Mouse (Mus musculus) adrenal gland, adult 2 months (tissue): ENCODE data around the gene Ilkap. TPM values are rescaled to one million over a fixed set of nuclear protein-coding genes. Genes with fewer than 3 reads are reported as not detected.

Experiments used
- DNase-seq: peaks from one replicate; pipeline ENCODE4 v3.0.0; 2021
- long read RNA-seq: library from polyadenylated mRNA; stranded (forward); transcript quantifications from one replicate; pipeline ENCODE4 v2.0.0, GENCODE M21; 2021
- polyA plus RNA-seq: library from polyadenylated mRNA; depleted of rRNA; stranded (reverse); fragments of >200 nt; gene quantifications from 2 replicates; pipeline ENCODE4 v1.2.3, GENCODE M21; 2012; rRNA removed
- total RNA-seq, 2 experiments: library from RNA; stranded (reverse); gene quantifications; 2 replicates each; pipeline ENCODE4 v1.2.3; 2021

Ilkap gene
- 10 to 100 TPM; 88.8 to 94.7 TPM for total RNA-seq
- 121 and 122 TPM in 2 replicates for polyA plus RNA-seq
- long read RNA-seq, transcript Ilkap-201 (12 exons, 1,368 nt), result major isoform, 55 of 78 reads
- long read RNA-seq, partial matches to known transcripts, result 1 of 78 reads
- long read RNA-seq, other reads (novel, unspliced or antisense), result 21 of 78 reads

DNA sequence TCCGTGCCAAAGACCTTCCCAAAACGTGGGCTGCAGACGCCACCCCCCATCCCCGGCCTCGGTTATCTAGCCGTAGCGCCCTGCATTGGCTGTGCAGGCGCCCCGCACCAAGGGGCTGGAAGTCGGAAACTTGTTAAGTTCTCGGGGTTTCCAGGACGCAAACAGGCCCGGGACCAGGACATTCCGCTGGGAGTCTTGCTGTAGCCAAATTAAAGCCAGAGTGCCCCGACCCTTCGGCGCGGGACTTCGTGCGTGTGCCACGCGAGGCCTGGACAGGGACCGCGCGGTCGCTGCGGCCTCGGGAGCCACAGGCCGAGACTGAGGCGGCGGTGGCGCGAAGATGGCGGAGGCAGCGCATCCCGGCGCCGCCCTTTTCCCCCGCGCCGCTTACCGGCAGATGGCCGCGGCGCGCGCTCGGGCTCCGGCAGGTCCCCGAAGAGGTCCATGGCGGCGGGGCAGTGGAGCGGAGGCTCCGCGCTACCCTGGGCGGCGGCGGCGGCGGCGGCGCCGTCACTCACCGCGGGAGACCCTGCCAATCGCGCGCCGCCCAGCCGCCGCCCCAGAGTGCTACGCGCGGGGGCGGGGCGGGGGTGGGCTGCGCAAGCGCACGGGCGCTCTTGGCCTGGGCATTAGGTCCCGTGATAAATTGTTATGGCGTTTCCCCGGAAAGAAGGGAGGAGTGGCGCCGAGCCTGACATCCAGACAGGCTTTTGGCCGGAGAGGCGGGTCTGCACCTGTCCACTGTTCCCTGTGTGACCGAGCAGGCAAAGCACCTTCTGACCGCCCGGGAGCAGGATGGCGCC is at the start of gene Ilkap:
Ilkap (minus strand) TSS at position 556 of the 803 bp plus-strand sequence.
- peak; percentile 90 for DNase-seq

DNA sequence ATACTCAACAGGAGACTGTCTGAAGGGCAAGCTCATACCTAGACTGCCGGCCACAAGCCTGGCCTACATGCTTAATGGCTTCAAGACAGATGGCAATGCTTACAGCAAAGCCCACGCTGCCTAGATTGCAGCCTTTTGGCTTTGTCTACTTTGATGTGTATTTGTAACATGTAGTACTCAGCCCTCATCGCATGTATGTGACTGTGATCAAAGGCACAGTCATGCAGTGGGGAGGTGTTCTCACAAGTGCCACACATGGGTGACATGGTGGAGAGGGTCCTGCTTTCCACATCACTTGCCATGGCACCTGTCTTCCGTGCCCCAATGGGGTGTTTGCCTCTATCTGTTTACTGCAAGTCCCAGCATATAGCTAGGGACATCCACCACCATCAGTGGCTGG is 47.9 kb upstream of the Ilkap start:
- no peak for DNase-seq

DNA sequence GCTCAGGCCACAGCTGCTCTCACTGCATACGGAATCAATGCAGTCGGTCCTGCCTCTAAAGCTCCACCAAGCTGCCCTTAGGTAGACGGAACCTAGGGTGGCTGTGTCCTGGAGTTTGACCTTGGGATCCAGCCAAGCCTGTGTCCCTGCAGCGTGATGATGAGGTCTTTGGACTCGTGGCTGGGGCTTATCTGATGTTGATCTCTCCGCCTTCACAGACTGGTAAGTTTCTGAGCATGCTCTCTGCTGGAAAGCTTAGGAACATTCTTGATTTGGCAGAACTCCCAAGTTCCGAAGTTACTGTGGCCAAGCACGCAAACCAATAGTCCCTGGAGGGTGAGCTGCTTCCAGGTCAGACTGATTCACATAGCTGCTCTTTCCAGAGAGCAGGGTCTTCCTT is 47.4 kb upstream of the Ilkap start:
- DNase-seq, result peak; percentile 95

DNA sequence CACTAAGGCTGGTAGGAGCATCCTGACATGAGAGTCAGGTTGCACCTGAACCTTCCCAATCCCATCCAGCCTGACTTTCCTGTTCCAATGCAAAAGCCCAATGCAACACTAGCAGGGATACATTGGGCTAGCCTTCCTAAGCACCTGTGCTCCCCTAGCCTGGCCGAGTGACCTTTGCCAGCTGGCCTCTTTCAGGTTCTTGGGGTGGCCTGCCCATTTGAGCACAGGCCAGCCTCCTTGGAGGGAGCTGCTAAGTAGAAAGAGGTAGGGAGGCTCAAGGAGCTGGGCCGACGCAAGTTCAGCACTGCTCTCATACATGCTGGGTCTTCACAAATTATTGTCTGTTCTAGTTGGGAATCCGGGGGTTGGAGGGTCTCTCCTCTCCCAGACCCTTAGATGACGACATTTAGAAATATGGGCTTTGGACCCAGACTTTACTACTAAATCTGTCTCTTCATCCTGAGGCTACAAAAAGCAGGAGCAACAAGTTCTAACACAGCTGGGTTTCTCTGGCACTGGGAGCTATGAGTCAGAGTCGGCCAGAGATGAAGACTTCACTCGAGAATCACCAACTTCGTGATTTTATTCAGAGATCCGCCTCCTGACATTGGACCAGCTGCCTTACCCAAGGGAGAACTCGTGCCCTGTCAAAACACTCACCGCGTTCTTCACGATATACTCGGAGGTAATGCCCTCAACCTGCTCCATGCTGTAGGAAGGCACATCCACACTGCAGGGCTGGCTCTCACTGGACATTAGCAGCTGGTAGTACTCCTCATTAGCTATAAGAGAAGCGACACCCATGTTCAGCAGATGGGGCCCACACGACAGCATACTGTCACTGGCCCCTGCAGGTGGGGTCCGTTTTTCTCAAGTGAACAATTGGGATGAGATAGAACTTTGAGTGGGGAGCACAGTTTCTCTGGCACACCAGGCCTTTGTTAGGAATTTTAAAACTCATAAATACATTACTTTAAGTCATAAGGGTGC is 46.5 kb upstream of the Ilkap start:
- DNase-seq, result peak; percentile 83

- peak; percentile 61 for DNase-seq
Measured at GRCm38 (mm10) chr1:91442350-91442990, 43.9 kb upstream of the Ilkap start.

DNA sequence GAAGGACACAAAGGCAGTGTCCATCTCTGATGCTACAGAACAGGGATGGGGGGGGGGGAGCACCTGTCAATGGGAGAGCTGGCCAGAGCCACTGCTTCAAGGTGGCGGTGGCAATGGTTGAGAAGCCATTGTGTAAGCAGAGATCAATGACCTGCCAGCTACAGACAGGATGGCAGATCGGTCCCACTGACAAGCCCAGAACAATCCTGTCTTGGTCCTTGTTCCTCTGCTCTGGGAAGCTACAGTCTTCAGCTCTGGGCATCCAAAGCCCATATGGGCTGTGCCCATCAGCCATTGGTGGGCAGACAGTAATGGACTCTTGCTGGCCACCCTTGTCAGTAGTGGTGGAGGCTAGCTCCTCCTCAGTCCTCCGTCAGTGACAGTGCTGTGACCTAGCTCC is 43.2 kb upstream of the Ilkap start:
- DNase-seq, result no peak

DNA sequence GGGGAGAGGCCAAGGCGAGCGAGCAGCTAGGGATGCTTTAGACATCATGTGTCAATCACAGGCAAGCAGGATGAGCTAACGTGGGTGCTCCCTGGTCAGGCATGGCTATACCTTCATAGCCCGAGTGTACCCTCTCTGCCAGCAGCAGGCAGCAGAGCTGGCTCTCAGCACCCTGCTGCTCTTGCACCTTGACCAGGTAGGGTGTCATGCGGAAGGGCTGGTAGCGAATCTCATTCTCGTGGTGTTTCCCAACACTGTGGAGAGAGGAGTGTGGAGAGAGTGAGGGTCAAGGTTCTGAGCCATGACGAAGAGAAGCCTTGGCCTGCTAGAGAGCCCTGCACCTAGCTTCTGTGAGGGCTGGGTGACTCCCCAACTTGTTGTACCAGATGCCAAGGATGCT is 41.2 kb upstream of the Ilkap start:
- DNase-seq, result no peak

GRCm38 (mm10) chr1:91437573-91437972 is 39.0 kb upstream of the Ilkap start:
- DNase-seq, result peak; percentile 60

GRCm38 (mm10) chr1:91437083-91437400 is 38.4 kb upstream of the Ilkap start:
- DNase-seq, result no peak

DNA sequence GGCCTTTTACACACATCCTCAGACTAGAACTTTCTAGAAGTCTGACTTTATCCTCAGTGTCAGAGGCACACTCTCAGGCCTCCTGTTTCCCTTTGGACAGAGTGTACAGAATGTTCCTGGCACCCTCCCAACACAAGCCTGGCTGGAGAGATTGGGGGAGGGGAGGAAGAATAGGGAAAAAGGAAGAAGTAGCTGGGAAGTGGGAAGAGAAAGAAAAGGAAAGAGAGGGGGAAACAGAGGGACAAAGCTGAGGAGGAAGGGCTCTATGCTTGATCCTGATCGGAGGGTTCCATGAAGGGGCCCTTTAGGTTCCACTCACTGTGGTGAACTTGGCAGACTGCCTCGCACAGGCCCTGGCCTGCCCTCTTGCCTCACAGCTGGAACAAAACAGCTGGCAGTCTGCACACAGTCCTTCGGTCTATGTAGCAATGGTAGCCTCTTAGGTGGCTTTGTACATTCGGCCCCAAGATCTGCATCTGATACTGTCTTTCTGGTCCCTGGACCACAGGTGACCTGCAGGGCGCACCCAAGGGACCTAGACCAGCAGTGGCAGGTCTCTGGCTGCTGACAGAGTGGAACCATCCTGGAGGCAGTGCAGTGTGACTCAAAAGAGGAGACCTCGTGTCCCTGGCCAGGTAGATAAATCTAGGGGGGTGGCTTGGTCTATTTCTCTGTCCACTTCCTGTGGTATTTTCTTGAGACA is 37.9 kb upstream of the Ilkap start:
- DNase-seq, result peak; percentile 87

GRCm38 (mm10) chr1:91435606-91436130 is 37.1 kb upstream of the Ilkap start:
- DNase-seq, result no peak

GRCm38 (mm10) chr1:91434905-91435304 is 36.3 kb upstream of the Ilkap start:
- no peak for DNase-seq

GRCm38 (mm10) chr1:91430761-91431160 is 32.1 kb upstream of the Ilkap start:
- DNase-seq, result no peak

- DNase-seq, result no peak
Measured at GRCm38 (mm10) chr1:91429212-91429611, 30.6 kb upstream of the Ilkap start.

DNA sequence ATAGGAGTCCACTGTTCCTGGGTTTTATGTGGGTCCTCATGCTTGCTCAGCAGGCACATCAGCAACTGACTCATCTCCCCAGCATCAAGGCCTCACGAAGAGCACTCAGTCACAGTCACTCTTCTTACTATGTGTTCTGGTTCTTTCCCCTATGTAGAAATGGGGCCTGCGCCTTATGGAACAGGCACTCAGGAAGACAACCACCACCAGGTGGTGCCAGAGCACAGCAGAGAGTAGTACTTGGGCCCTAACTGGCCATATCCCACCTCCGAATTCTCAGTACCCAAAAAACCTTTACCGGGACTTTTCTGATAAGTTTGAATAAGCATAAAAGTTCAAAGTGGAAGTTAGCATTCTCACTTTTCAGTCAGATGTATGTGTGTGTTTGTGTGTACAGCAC is 30.0 kb upstream of the Ilkap start:
- peak; percentile 93 for DNase-seq

- DNase-seq, result no peak
Measured at GRCm38 (mm10) chr1:91426397-91426796, 27.8 kb upstream of the Ilkap start.

- DNase-seq, result no peak
Measured at GRCm38 (mm10) chr1:91420601-91421065, 22.0 kb upstream of the Ilkap start.

DNA sequence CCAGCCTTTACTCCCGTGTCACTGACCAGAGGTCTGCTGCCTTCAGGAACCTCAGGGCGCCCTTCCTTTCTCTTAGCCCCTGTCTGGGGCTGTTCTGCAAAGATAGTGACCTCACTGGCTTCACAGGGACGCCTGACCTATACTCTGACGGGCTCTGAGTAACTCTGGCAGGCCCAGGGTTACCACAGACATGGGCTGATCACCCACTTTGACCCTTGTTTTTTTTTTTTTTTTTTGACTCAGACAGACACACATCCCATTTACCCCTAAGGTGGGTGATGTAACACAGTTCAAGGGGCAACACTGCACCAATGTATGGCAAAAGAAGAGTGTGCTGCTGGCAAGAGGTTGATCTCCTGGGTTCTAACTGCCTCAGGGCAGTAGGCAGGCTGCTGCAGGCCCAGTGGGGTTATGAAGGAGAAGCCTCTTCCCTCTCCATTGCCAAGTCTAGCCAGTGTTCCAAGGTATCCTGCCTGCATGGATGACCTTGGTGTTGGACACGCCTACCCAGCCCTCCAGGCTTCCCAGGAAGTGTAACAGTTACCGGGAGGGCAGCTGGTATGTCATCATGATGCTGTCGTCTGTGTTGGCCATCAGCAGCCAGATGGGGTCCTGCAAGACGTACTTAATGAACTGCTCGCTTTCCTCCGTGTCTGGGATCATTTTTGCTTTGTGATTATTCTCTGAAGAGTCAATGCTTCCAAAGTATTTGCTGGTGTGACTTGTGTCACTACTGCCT is 21.4 kb upstream of the Ilkap start:
- peak; percentile 88 for DNase-seq

DNA sequence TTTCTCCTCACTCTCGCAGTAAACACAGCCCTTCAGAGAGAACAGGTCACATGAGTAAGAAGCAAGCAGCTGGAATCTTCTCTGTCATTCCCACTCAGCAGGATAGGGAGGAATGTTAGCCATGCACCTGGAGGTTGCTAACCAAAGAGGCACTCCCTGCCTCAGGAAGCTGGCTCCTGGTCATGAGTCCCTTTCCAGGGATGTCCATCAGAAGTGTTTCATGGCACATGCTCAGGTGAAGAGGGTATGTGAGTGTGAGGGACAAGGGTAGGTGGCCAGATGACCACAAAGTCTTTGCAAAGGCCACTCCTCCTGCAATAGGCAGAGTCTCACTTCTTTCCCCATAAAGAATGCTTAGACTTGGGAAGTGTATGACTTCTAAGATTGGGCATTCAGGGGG is 19.4 kb upstream of the Ilkap start:
- no peak for DNase-seq

DNA sequence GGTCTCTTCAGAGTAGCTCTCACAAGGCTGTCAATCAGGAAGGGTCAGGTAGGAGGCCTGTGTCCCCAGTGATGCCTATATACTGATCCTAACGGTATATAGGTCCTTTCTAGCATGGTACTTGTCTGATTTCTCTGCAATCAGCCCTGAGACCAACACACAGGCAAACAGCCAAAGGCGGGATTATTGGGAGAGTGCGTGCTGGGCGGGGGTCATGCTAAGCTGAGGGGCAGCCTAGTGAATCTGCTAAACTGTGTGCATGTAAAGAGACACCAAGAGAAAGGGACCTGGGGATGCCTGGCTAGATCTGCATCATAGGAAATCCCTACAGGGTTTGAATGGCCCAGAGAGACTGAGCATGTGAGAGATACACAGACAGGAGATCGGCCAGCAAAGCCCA is 16.7 kb upstream of the Ilkap start:
- DNase-seq, result no peak
